Mouse (Mus musculus) G1E (cell line): ENCODE results near the gene Cc2d1a. TPM values are rescaled to one million over a fixed set of nuclear protein-coding genes. Genes with fewer than 3 reads are reported as not detected.

Source experiments
- ATAC-seq: 2 replicates; pipeline ENCODE4 v1.8.0; 2016; ENCODE audit warnings: mild to moderate bottlenecking; ENCODE audit not compliant: insufficient number of reproducible peaks, poor library complexity, low FRiP score, severe bottlenecking; ENCODE audit errors: extremely low read depth
- DNase-seq: peaks from one replicate; pipeline ENCODE4 v3.0.0; 2012; ENCODE audit warnings: low spot score
- H3K27me3 ChIP-seq: 2 replicates; pipeline ENCODE4 v1.6.1; 2012; ENCODE audit warnings: mild to moderate bottlenecking, low read length, inconsistent platforms; ENCODE audit not compliant: insufficient read depth
- H3K36me3 ChIP-seq: replicated peaks from 2 replicates; pipeline ENCODE3; 2012; ENCODE audit warnings: mild to moderate bottlenecking, inconsistent platforms
- H3K4me1 ChIP-seq: 2 replicates; pipeline ENCODE4 v1.6.1; 2012; ENCODE audit warnings: low read depth, low read length, inconsistent platforms, mixed read lengths; ENCODE audit not compliant: insufficient read depth
- H3K4me3 ChIP-seq: 2 replicates; pipeline ENCODE4 v1.5.1; 2012; ENCODE audit warnings: low read depth, mild to moderate bottlenecking, inconsistent platforms, low read length, moderate library complexity, mixed read lengths
- H3K9me3 ChIP-seq: replicated peaks from 2 replicates; pipeline ENCODE4 v1.6.1; 2012; ENCODE audit warnings: inconsistent platforms
- CTCF ChIP-seq: IDR thresholded peaks from 2 replicates; pipeline ENCODE4 v1.5.1; 2012; ENCODE audit warnings: low read depth, low read length, inconsistent platforms, mixed read lengths
- GATA1 ChIP-seq: IDR thresholded peaks from 2 replicates; pipeline ENCODE4 v1.6.1; 2012; ENCODE audit warnings: borderline replicate concordance, low read length, inconsistent platforms, mixed read lengths
- GATA2 ChIP-seq: IDR thresholded peaks from 2 replicates; pipeline ENCODE4 v1.6.1; 2012; ENCODE audit warnings: low read depth, low read length, inconsistent platforms, borderline replicate concordance
- POLR2AphosphoS5 ChIP-seq: IDR thresholded peaks from 2 replicates; pipeline ENCODE4 v1.6.1; 2012; ENCODE audit warnings: low read depth, low read length, inconsistent platforms; ENCODE audit not compliant: insufficient replicate concordance
- TAL1 ChIP-seq: conservative IDR thresholded peaks from 2 replicates; pipeline ENCODE4 v1.6.1; 2012; ENCODE audit warnings: low read depth, low read length, inconsistent platforms, mixed read lengths
- polyA plus RNA-seq: library from polyadenylated mRNA; stranded (reverse); fragments of >175 nt; gene quantifications from 2 replicates; pipeline ENCODE4 v1.2.3, GENCODE M21; 2012
- total RNA-seq, 2 experiments: library from RNA; stranded (forward) in 1 of 2; stranded (reverse) in 1 of 2; fragments of 200-1000 nt in 1 of 2; fragments of >200 nt in 1 of 2; fragmentation: Nextera tagmentation in 1 of 2; gene quantifications; 2 replicates each; pipeline ENCODE4 v1.2.3; 2014 to 2017

The Cc2d1a gene
- total and polyA plus RNA-seq, 3 experiments = 5.1 to 21.3 (median 9.6) TPM

GRCm38 (mm10) chr8:84103601-84104000, 44.1 kb downstream of the Cc2d1a start:
- TF ChIP-seq GATA2 (no peak), GATA1 (no peak), TAL1 (no peak), POLR2AphosphoS5 (no peak), CTCF (no peak)
- 0 out of 2 replicates have a peak, but pooled peaks cover 2% of the 10 kb centered on the region for H3K9me3 ChIP-seq
- peak overlapping the region; percentile 75 for H3K4me3 ChIP-seq
- H3K27me3 ChIP-seq = no peaks in the 10 kb centered on the region
- peaks cover 43% of the 10 kb centered on the region for H3K36me3 ChIP-seq
- peaks cover 38% of the 10 kb centered on the region for H3K4me1 ChIP-seq
- DNase-seq (no peak), ATAC-seq (no peak)

- ATAC-seq (no peak), DNase-seq (no peak)
- no peaks in the 10 kb centered on the region for H3K9me3 ChIP-seq
- peak overlapping the region; percentile 18 for H3K4me3 ChIP-seq
- no peaks in the 10 kb centered on the region for H3K27me3 ChIP-seq
- TF ChIP-seq POLR2AphosphoS5 = no peak
- TF ChIP-seq CTCF = no peak
- no peak for TF ChIP-seq TAL1
- no peak for TF ChIP-seq GATA2
- TF ChIP-seq GATA1 = no peak
- peaks cover 38% of the 10 kb centered on the region for H3K4me1 ChIP-seq
- peaks cover 63% of the 10 kb centered on the region for H3K36me3 ChIP-seq
Measured at GRCm38 (mm10) chr8:84101476-84102270, 46.1 kb downstream of the Cc2d1a start.

- H3K27me3 ChIP-seq = no peaks in the 10 kb centered on the region
- no peaks in the 10 kb centered on the region for H3K9me3 ChIP-seq
- TF ChIP-seq GATA1 (no peak), POLR2AphosphoS5 (no peak), GATA2 (no peak), TAL1 (no peak), CTCF (no peak)
- H3K4me3 ChIP-seq = no peak overlapping the region
- no peak for DNase-seq
- ATAC-seq = no peak
- H3K36me3 ChIP-seq = peaks cover 94% of the 10 kb centered on the region
- H3K4me1 ChIP-seq = peaks cover 24% of the 10 kb centered on the region
Measured at GRCm38 (mm10) chr8:84098376-84098775, 49.4 kb downstream of the Cc2d1a start.

- Histone ChIP-seq H3K27me3 (no peaks in the 10 kb centered on the region), H3K4me3 (no peak overlapping the region), H3K36me3 (peaks cover 93% of the 10 kb centered on the region), H3K9me3 (no peaks in the 10 kb centered on the region), H3K4me1 (peaks cover 5% of the 10 kb centered on the region; the same call in 1 of the 2 replicates)
- TF ChIP-seq POLR2AphosphoS5 = no peak
- DNase-seq (no peak), ATAC-seq (no peak)
Measured at GRCm38 (mm10) chr8:84096061-84096460, 51.7 kb downstream of the Cc2d1a start.

GRCm38 (mm10) chr8:84090585-84090984, 57.2 kb downstream of the Cc2d1a start:
- Histone ChIP-seq H3K9me3 (no peaks in the 10 kb centered on the region), H3K27me3 (no peaks in the 10 kb centered on the region), H3K36me3 (peaks cover 94% of the 10 kb centered on the region), H3K4me3 (no peak overlapping the region), H3K4me1 (no peaks in the 10 kb centered on the region)
- no peak for TF ChIP-seq GATA2
- no peak for TF ChIP-seq CTCF
- TF ChIP-seq GATA1 = no peak
- no peak for TF ChIP-seq TAL1
- TF ChIP-seq POLR2AphosphoS5 = no peak
- DNase-seq = no peak
- ATAC-seq = no peak

GRCm38 (mm10) chr8:84089277-84089676, 58.5 kb downstream of the Cc2d1a start:
- Histone ChIP-seq H3K4me3 (no peak overlapping the region), H3K4me1 (no peaks in the 10 kb centered on the region), H3K9me3 (no peaks in the 10 kb centered on the region), H3K36me3 (peaks cover 95% of the 10 kb centered on the region), H3K27me3 (no peaks in the 10 kb centered on the region)
- TF ChIP-seq GATA1 (no peak), POLR2AphosphoS5 (no peak), CTCF (no peak), TAL1 (no peak), GATA2 (no peak)
- DNase-seq (no peak), ATAC-seq (no peak)

GRCm38 (mm10) chr8:84087821-84088220, 59.9 kb downstream of the Cc2d1a start:
- H3K4me1 ChIP-seq = no peaks in the 10 kb centered on the region
- peaks cover 96% of the 10 kb centered on the region for H3K36me3 ChIP-seq
- H3K4me3 ChIP-seq = peak overlapping the region; percentile 17; the same call in 1 of the 2 replicates
- TF ChIP-seq GATA1 = no peak
- no peaks in the 10 kb centered on the region for H3K27me3 ChIP-seq
- H3K9me3 ChIP-seq = no peaks in the 10 kb centered on the region
- DNase-seq (no peak), ATAC-seq (no peak)
